Mouse (Mus musculus) large intestine, adult 2 months (tissue): ENCODE measurements at regions not wholly inside any gene's neighbourhood (a gene's known extent, or its start where the extent isn't known, plus 50 kb on each side); places are given as distances from the start of the nearest gene placed in this dataset.

Source experiments
- DNase-seq: peaks from one replicate; pipeline ENCODE4 v3.0.0-alpha.2; 2012; ENCODE audit warnings: low read depth, low spot score
- WGBS: fragments of 180-500 bp; shearing (Covaris S2); methylation state at CpG from one replicate; pipeline ENCODE4 v1.1.7; 2018; 5-methylcytosine and 5-hydroxymethylcytosine counted together

GRCm38 (mm10) chr14:47857271-47857670, 209.0 kb downstream of the Ktn1 start:
- DNase-seq, result no peak
- 77% methylated on average over 4 of the region's 4 CpGs for WGBS

GRCm38 (mm10) chr14:47857731-47858556, 209.7 kb downstream of the Ktn1 start:
- WGBS, result 74% methylated on average over 16 of the region's 16 CpGs
- DNase-seq, result no peak

- WGBS, result 59% methylated on average over 1 of the region's 1 CpGs
- no peak for DNase-seq
Observed at GRCm38 (mm10) chr14:47862556-47862955, 214.3 kb downstream of the Ktn1 start.

GRCm38 (mm10) chr14:47863067-47863466, 214.8 kb downstream of the Ktn1 start:
- no peak for DNase-seq
- 15% methylated on average over 5 of the region's 5 CpGs for WGBS

GRCm38 (mm10) chr14:47863701-47864100, 215.5 kb downstream of the Ktn1 start:
- 68% methylated on average over 6 of the region's 6 CpGs for WGBS
- no peak for DNase-seq

GRCm38 (mm10) chr14:47867017-47867416, 218.8 kb downstream of the Ktn1 start:
- WGBS, result 82% methylated on average over 2 of the region's 2 CpGs
- no peak for DNase-seq

- 70% methylated on average over 3 of the region's 3 CpGs for WGBS
- no peak for DNase-seq
Observed at GRCm38 (mm10) chr14:47868258-47868780, 220.1 kb downstream of the Ktn1 start.

- no peak for DNase-seq
- WGBS, result 60% methylated on average over 5 of the region's 5 CpGs
Observed at GRCm38 (mm10) chr14:47876585-47876984, 228.3 kb downstream of the Ktn1 start.

GRCm38 (mm10) chr14:47877167-47877566, 228.9 kb downstream of the Ktn1 start:
- WGBS, result 27% methylated on average over 3 of the region's 3 CpGs
- DNase-seq, result peak; percentile 78

GRCm38 (mm10) chr14:47877771-47878443, 229.7 kb downstream of the Ktn1 start:
- DNase-seq, result peak; percentile 57
- 34% methylated on average over 5 of the region's 5 CpGs for WGBS

GRCm38 (mm10) chr14:47885326-47885725, 235.3 kb upstream of the Peli2 start:
- 82% methylated on average over 3 of the region's 3 CpGs for WGBS
- DNase-seq, result no peak

- WGBS, result 80% methylated on average over 9 of the region's 9 CpGs
- no peak for DNase-seq
Observed at GRCm38 (mm10) chr14:47890251-47891198, 230.1 kb upstream of the Peli2 start.

- DNase-seq, result no peak
- WGBS, result 89% methylated on average over 3 of the region's 3 CpGs
Observed at GRCm38 (mm10) chr14:47896581-47896980, 224.0 kb upstream of the Peli2 start.

- DNase-seq, result no peak
- WGBS, result 68% methylated on average over 5 of the region's 5 CpGs
Observed at GRCm38 (mm10) chr14:47897907-47898530, 222.6 kb upstream of the Peli2 start.

- 84% methylated on average over 4 of the region's 4 CpGs for WGBS
- DNase-seq, result no peak
Observed at GRCm38 (mm10) chr14:47898605-47899004, 222.0 kb upstream of the Peli2 start.

- DNase-seq, result no peak
Observed at GRCm38 (mm10) chr14:47905334-47905733, 215.3 kb upstream of the Peli2 start.

- no peak for DNase-seq
- WGBS, result 43% methylated on average over 8 of the region's 8 CpGs
Observed at GRCm38 (mm10) chr14:47909129-47909528, 211.5 kb upstream of the Peli2 start.

GRCm38 (mm10) chr14:47910741-47911295, 209.8 kb upstream of the Peli2 start:
- DNase-seq, result no peak
- 65% methylated on average over 6 of the region's 6 CpGs for WGBS
